16 mouse cellular contexts compared by ENCODE assay signal in the genomic region with DNA sequence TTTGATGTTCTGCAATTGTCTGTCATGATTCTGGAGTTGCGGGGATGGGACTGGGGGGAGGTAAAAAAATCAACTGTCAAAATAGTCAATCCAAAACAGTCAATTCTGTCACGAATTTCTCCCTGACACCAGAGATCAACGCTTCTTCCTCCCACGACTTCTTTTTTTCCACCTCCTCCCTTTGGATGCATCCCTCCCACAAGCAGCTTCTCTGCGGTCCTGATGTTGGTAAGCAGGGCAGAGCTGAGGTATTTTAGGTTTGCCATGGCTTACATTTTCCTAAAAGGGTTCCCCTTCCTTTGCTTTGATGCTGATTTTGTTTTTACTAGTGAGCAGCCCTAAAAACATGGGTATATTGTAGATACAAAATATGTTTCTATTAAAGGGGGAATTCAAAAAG.
DNase-seq lines count a peak whose midpoint lies in the region; ATAC-seq and TF ChIP-seq lines count a peak whose summit lies in the region.
"Had no signal": no experiment of that assay in that cellular context is flagged by ENCODE, and none has a peak within 500 bp of the region (broad histone marks: within the 10 kb centered on the region; RNA-seq: fewer than 3 reads in every experiment).

No protein-coding gene starts in this region.

- H3K4me1 ChIP-seq in heart, adult 2 months (ENCODE audit: control insufficient read depth, insufficient read depth, low read length), result peaks cover 1% of the 10 kb centered on the region
- peaks cover 12% of the 10 kb centered on the region; the same call in 1 of the 2 replicates for H3K4me1 ChIP-seq in lung, embryonic 15.5 days
- no peaks in the 10 kb centered on the region; the same call in 1 of the 2 replicates for H3K4me1 ChIP-seq in lung, adult 2 months (ENCODE audit: control insufficient read depth, insufficient read depth, low read length)
- H3K4me1 ChIP-seq: embryonic facial prominence, embryonic 12.5 days; hindbrain, embryonic 10.5 days; midbrain, embryonic 13.5 days had no signal

- intact Hi-C loops in heart, adult 2 months (cut with DNase I), result loop anchor here (5.0 kb wide), 1 partner anchor 308 kb away; no protein-coding TSS in a partner anchor

- no peak overlapping the region for H3K4me3 ChIP-seq in heart, adult 2 months
- no peak overlapping the region for H3K4me3 ChIP-seq in lung, embryonic 15.5 days
- H3K4me3 ChIP-seq in lung, adult 2 months (replicated peaks; ENCODE audit: extremely low read depth, low read depth, low read length), result no peak overlapping the region
- H3K4me3 ChIP-seq: embryonic facial prominence, embryonic 12.5 days; heart, embryonic 10.5 days; hindbrain, embryonic 10.5 days; limb, embryonic 13.5 days; midbrain, embryonic 13.5 days; neural tube, embryonic 13.5 days had no signal

- no peaks in the 10 kb centered on the region for H3K27me3 ChIP-seq in heart, adult 2 months (ENCODE audit: control insufficient read depth, insufficient read depth, low read length)
- H3K27me3 ChIP-seq in lung, embryonic 15.5 days, result no peaks in the 10 kb centered on the region
- H3K27me3 ChIP-seq: embryonic facial prominence, embryonic 12.5 days; limb, embryonic 13.5 days; midbrain, embryonic 13.5 days; neural tube, embryonic 13.5 days had no signal

- no peaks in the 10 kb centered on the region for H3K79me2 ChIP-seq in heart, adult 2 months (replicated peaks; ENCODE audit: control insufficient read depth, insufficient read depth, low read length)

- no peak for TF ChIP-seq CTCF in heart, adult 2 months (IDR thresholded peaks at IDR 0.05)
- no peak for TF ChIP-seq CTCF in lung, adult 2 months (IDR thresholded peaks at IDR 0.05; ENCODE audit: insufficient read depth, low read length)

- 57% methylated on average over 5 of the region's 5 CpGs for WGBS in heart, adult 2 months
- 43% methylated on average over 5 of the region's 5 CpGs for WGBS in lung, embryonic 15.5 days
- WGBS in lung, adult 2 months, result 46% methylated on average over 5 of the region's 5 CpGs

- ATAC-seq in lung, embryonic 15.5 days (ENCODE audit: borderline replicate concordance, extremely low read depth, low FRiP score, low TSS enrichment), result no peak
- ATAC-seq: midbrain, embryonic 13.5 days had no signal

- no peak for TF ChIP-seq POLR2A in heart, adult 2 months (IDR thresholded peaks at IDR 0.05; ENCODE audit: insufficient read depth, low read depth, low read length)
- TF ChIP-seq POLR2A in lung, adult 2 months (IDR thresholded peaks at IDR 0.05; ENCODE audit: borderline replicate concordance, extremely low read depth, low read depth, low read length), result no peak

- no peak overlapping the region for H3K9ac ChIP-seq in heart, adult 2 months (ENCODE audit: low read depth, low read length)
- H3K9ac ChIP-seq in lung, embryonic 15.5 days, result no peak overlapping the region
- H3K9ac ChIP-seq: embryonic facial prominence, embryonic 12.5 days; limb, embryonic 13.5 days; liver, embryonic 14.5 days; midbrain, embryonic 13.5 days; neural tube, embryonic 13.5 days had no signal

- peak overlapping the region; percentile 44 for H3K27ac ChIP-seq in heart, adult 2 months
- H3K27ac ChIP-seq in lung, embryonic 15.5 days, result peak overlapping the region; percentile 63
- H3K27ac ChIP-seq: embryonic facial prominence, embryonic 12.5 days; heart, embryonic 10.5 days; hindbrain, embryonic 10.5 days; limb, embryonic 13.5 days; liver, embryonic 14.5 days; midbrain, embryonic 13.5 days; neural tube, embryonic 13.5 days had no signal

- DNase-seq in cerebellum, adult 9-11 months, result peak; percentile 44
- DNase-seq in cerebellum, postnatal 4 days (ENCODE audit: low spot score in 2 of 2), result no peak
- no peak for DNase-seq in heart, adult 2 months
- DNase-seq in heart, adult 18-20 months, result no peak
- no peak for DNase-seq in lung, adult 2 months
- peak; percentile 40 for DNase-seq in telencephalon, adult 2 months (ENCODE audit: low read depth, low spot score)
- DNase-seq: B cell, adult 2 months; thymus, postnatal 36 days had no signal

- TF ChIP-seq EP300 in heart, adult 2 months (IDR thresholded peaks at IDR 0.05; ENCODE audit: insufficient read depth, low read depth, low read length), result no peak

- H3K4me2 ChIP-seq in lung, embryonic 15.5 days, result no peak overlapping the region
- H3K4me2 ChIP-seq: embryonic facial prominence, embryonic 12.5 days; limb, embryonic 13.5 days; midbrain, embryonic 13.5 days; neural tube, embryonic 13.5 days had no signal

- H3K36me3 ChIP-seq in heart, adult 2 months (ENCODE audit: control insufficient read depth, insufficient read depth, low read length), result no peaks in the 10 kb centered on the region
- no peaks in the 10 kb centered on the region for H3K36me3 ChIP-seq in lung, embryonic 15.5 days
- H3K36me3 ChIP-seq: embryonic facial prominence, embryonic 12.5 days; heart, embryonic 10.5 days; hindbrain, embryonic 10.5 days; limb, embryonic 13.5 days; midbrain, embryonic 13.5 days; neural tube, embryonic 13.5 days had no signal

- H3K9me3 ChIP-seq in lung, embryonic 15.5 days, result no peaks in the 10 kb centered on the region
- H3K9me3 ChIP-seq: embryonic facial prominence, embryonic 12.5 days; heart, embryonic 10.5 days; hindbrain, embryonic 10.5 days; limb, embryonic 13.5 days; midbrain, embryonic 13.5 days; neural tube, embryonic 13.5 days had no signal

Comparison
In these comparisons a context has a peak if more than half of its experiments do, and no peak if none do; other contexts are left out.
1. DNase-seq: peak in cerebellum, adult 9-11 months (single experiment) and telencephalon, adult 2 months (single experiment); none in cerebellum, postnatal 4 days (0 of 2), heart, adult 2 months (0 of 2), heart, adult 18-20 months (0 of 2) and lung, adult 2 months (single experiment).